Mouse (Mus musculus): ENCODE results near the gene Dram1. TPM values are rescaled to one million over a fixed set of nuclear protein-coding genes. Genes with fewer than 3 reads are reported as not detected.

Dram1 gene
- polyA plus RNA-seq, 1 experiment from 2014 or later, result 0.49 TPM

GRCm38 (mm10) chr10:88390096-88390790, 11.4 kb upstream of the Dram1 start:
- H3K9ac ChIP-seq (ENCODE audit: low read length), result no peak overlapping the region
- H3K27me3 ChIP-seq (ENCODE audit: control insufficient read depth, insufficient read depth, low read length), result no peaks in the 10 kb centered on the region
- DNase-seq (ENCODE audit: low spot score) (no peak), ATAC-seq (replicated peaks; ENCODE audit: low FRiP score) (no peak)
- no peaks in the 10 kb centered on the region for H3K36me3 ChIP-seq (ENCODE audit: control insufficient read depth, insufficient read depth, low read length)
- H3K27ac ChIP-seq (ENCODE audit: low read depth, low read length), result no peak overlapping the region
- no peaks in the 10 kb centered on the region for H3K9me3 ChIP-seq (ENCODE audit: control insufficient read depth, low read length)
- no peak overlapping the region for H3K4me2 ChIP-seq (ENCODE audit: low read depth, low read length, severe bottlenecking)
- H3K4me1 ChIP-seq (replicated peaks; ENCODE audit: control insufficient read depth, insufficient read depth, low read length), result no peaks in the 10 kb centered on the region
- H3K4me3 ChIP-seq (ENCODE audit: low read depth, low read length), result no peak overlapping the region
- 70% methylated on average over 10 of the region's 10 CpGs for WGBS

- Histone ChIP-seq H3K4me3 (ENCODE audit: low read depth, low read length) (no peak overlapping the region), H3K4me1 (replicated peaks; ENCODE audit: control insufficient read depth, insufficient read depth, low read length) (no peaks in the 10 kb centered on the region), H3K36me3 (ENCODE audit: control insufficient read depth, insufficient read depth, low read length) (no peaks in the 10 kb centered on the region), H3K27me3 (ENCODE audit: control insufficient read depth, insufficient read depth, low read length) (no peaks in the 10 kb centered on the region), H3K9ac (ENCODE audit: low read length) (no peak overlapping the region), H3K4me2 (ENCODE audit: low read depth, low read length, severe bottlenecking) (no peak overlapping the region), H3K27ac (ENCODE audit: low read depth, low read length) (no peak overlapping the region), H3K9me3 (ENCODE audit: control insufficient read depth, low read length) (no peaks in the 10 kb centered on the region)
- 72% methylated on average over 4 of the region's 4 CpGs for WGBS
- DNase-seq (ENCODE audit: low spot score) (no peak), ATAC-seq (replicated peaks; ENCODE audit: low FRiP score) (no peak)
Measured at GRCm38 (mm10) chr10:88389576-88389975, 10.7 kb upstream of the Dram1 start.

- Histone ChIP-seq H3K36me3 (ENCODE audit: control insufficient read depth, insufficient read depth, low read length) (no peaks in the 10 kb centered on the region), H3K4me1 (replicated peaks; ENCODE audit: control insufficient read depth, insufficient read depth, low read length) (no peaks in the 10 kb centered on the region), H3K27ac (ENCODE audit: low read depth, low read length) (no peak overlapping the region), H3K4me3 (ENCODE audit: low read depth, low read length) (no peak overlapping the region), H3K4me2 (ENCODE audit: low read depth, low read length, severe bottlenecking) (no peak overlapping the region), H3K9me3 (ENCODE audit: control insufficient read depth, low read length) (no peaks in the 10 kb centered on the region), H3K27me3 (ENCODE audit: control insufficient read depth, insufficient read depth, low read length) (no peaks in the 10 kb centered on the region), H3K9ac (ENCODE audit: low read length) (no peak overlapping the region)
- DNase-seq (ENCODE audit: low spot score) (no peak), ATAC-seq (replicated peaks; ENCODE audit: low FRiP score) (no peak)
- WGBS, result 78% methylated on average over 6 of the region's 6 CpGs
Measured at GRCm38 (mm10) chr10:88386251-88386650, 7.4 kb upstream of the Dram1 start.

- no peak overlapping the region for H3K4me2 ChIP-seq (ENCODE audit: low read depth, low read length, severe bottlenecking)
- no peaks in the 10 kb centered on the region for H3K9me3 ChIP-seq (ENCODE audit: control insufficient read depth, low read length)
- H3K4me1 ChIP-seq (replicated peaks; ENCODE audit: control insufficient read depth, insufficient read depth, low read length), result no peaks in the 10 kb centered on the region
- DNase-seq (ENCODE audit: low spot score), result no peak
- H3K36me3 ChIP-seq (ENCODE audit: control insufficient read depth, insufficient read depth, low read length), result no peaks in the 10 kb centered on the region
- no peak for ATAC-seq (replicated peaks; ENCODE audit: low FRiP score)
- H3K27me3 ChIP-seq (ENCODE audit: control insufficient read depth, insufficient read depth, low read length), result no peaks in the 10 kb centered on the region
- WGBS, result 76% methylated on average over 6 of the region's 6 CpGs
- H3K9ac ChIP-seq (ENCODE audit: low read length), result no peak overlapping the region
- H3K27ac ChIP-seq (ENCODE audit: low read depth, low read length), result no peak overlapping the region
- H3K4me3 ChIP-seq (ENCODE audit: low read depth, low read length), result no peak overlapping the region
Measured at GRCm38 (mm10) chr10:88385758-88386157, 6.9 kb upstream of the Dram1 start.

- no peak overlapping the region for H3K4me3 ChIP-seq (ENCODE audit: low read depth, low read length)
- WGBS, result 96% methylated on average over 11 of the region's 11 CpGs
- H3K9me3 ChIP-seq (ENCODE audit: control insufficient read depth, low read length), result no peaks in the 10 kb centered on the region
- H3K36me3 ChIP-seq (ENCODE audit: control insufficient read depth, insufficient read depth, low read length), result no peaks in the 10 kb centered on the region
- ATAC-seq (replicated peaks; ENCODE audit: low FRiP score) (no peak), DNase-seq (ENCODE audit: low spot score) (no peak)
- H3K4me2 ChIP-seq (ENCODE audit: low read depth, low read length, severe bottlenecking), result no peak overlapping the region
- no peak overlapping the region for H3K27ac ChIP-seq (ENCODE audit: low read depth, low read length)
- H3K4me1 ChIP-seq (replicated peaks; ENCODE audit: control insufficient read depth, insufficient read depth, low read length), result no peaks in the 10 kb centered on the region
- no peak overlapping the region for H3K9ac ChIP-seq (ENCODE audit: low read length)
- no peaks in the 10 kb centered on the region for H3K27me3 ChIP-seq (ENCODE audit: control insufficient read depth, insufficient read depth, low read length)
Measured at GRCm38 (mm10) chr10:88385290-88385689, 6.4 kb upstream of the Dram1 start.

GRCm38 (mm10) chr10:88384081-88384480, 5.2 kb upstream of the Dram1 start:
- Histone ChIP-seq H3K4me2 (ENCODE audit: low read depth, low read length, severe bottlenecking) (no peak overlapping the region), H3K27ac (ENCODE audit: low read depth, low read length) (no peak overlapping the region), H3K4me1 (replicated peaks; ENCODE audit: control insufficient read depth, insufficient read depth, low read length) (no peaks in the 10 kb centered on the region), H3K27me3 (ENCODE audit: control insufficient read depth, insufficient read depth, low read length) (no peaks in the 10 kb centered on the region), H3K36me3 (ENCODE audit: control insufficient read depth, insufficient read depth, low read length) (no peaks in the 10 kb centered on the region), H3K9me3 (ENCODE audit: control insufficient read depth, low read length) (no peaks in the 10 kb centered on the region), H3K9ac (ENCODE audit: low read length) (no peak overlapping the region), H3K4me3 (ENCODE audit: low read depth, low read length) (no peak overlapping the region)
- ATAC-seq (replicated peaks; ENCODE audit: low FRiP score), result no peak
- 74% methylated on average over 5 of the region's 5 CpGs for WGBS
- no peak for DNase-seq (ENCODE audit: low spot score)

- Histone ChIP-seq H3K4me3 (ENCODE audit: low read depth, low read length) (no peak overlapping the region), H3K27ac (ENCODE audit: low read depth, low read length) (no peak overlapping the region), H3K27me3 (ENCODE audit: control insufficient read depth, insufficient read depth, low read length) (no peaks in the 10 kb centered on the region), H3K4me2 (ENCODE audit: low read depth, low read length, severe bottlenecking) (no peak overlapping the region), H3K9me3 (ENCODE audit: control insufficient read depth, low read length) (no peaks in the 10 kb centered on the region), H3K9ac (ENCODE audit: low read length) (no peak overlapping the region), H3K4me1 (replicated peaks; ENCODE audit: control insufficient read depth, insufficient read depth, low read length) (no peaks in the 10 kb centered on the region), H3K36me3 (ENCODE audit: control insufficient read depth, insufficient read depth, low read length) (no peaks in the 10 kb centered on the region)
- WGBS, result 72% methylated on average over 4 of the region's 4 CpGs
- ATAC-seq (replicated peaks; ENCODE audit: low FRiP score) (no peak), DNase-seq (ENCODE audit: low spot score) (no peak)
Measured at GRCm38 (mm10) chr10:88383479-88383878, 4.6 kb upstream of the Dram1 start.

GRCm38 (mm10) chr10:88382009-88382408, 3.1 kb upstream of the Dram1 start:
- no peaks in the 10 kb centered on the region for H3K9me3 ChIP-seq (ENCODE audit: control insufficient read depth, low read length)
- no peak overlapping the region for H3K27ac ChIP-seq (ENCODE audit: low read depth, low read length)
- ATAC-seq (replicated peaks; ENCODE audit: low FRiP score), result no peak
- WGBS, result 82% methylated on average over 6 of the region's 6 CpGs
- no peaks in the 10 kb centered on the region for H3K4me1 ChIP-seq (replicated peaks; ENCODE audit: control insufficient read depth, insufficient read depth, low read length)
- H3K36me3 ChIP-seq (ENCODE audit: control insufficient read depth, insufficient read depth, low read length), result no peaks in the 10 kb centered on the region
- H3K27me3 ChIP-seq (ENCODE audit: control insufficient read depth, insufficient read depth, low read length), result no peaks in the 10 kb centered on the region
- H3K9ac ChIP-seq (ENCODE audit: low read length), result no peak overlapping the region
- no peak overlapping the region for H3K4me2 ChIP-seq (ENCODE audit: low read depth, low read length, severe bottlenecking)
- H3K4me3 ChIP-seq (ENCODE audit: low read depth, low read length), result no peak overlapping the region
- no peak for DNase-seq (ENCODE audit: low spot score)

GRCm38 (mm10) chr10:88381286-88381685, 2.4 kb upstream of the Dram1 start:
- H3K27me3 ChIP-seq (ENCODE audit: control insufficient read depth, insufficient read depth, low read length), result no peaks in the 10 kb centered on the region
- no peaks in the 10 kb centered on the region for H3K9me3 ChIP-seq (ENCODE audit: control insufficient read depth, low read length)
- no peak for DNase-seq (ENCODE audit: low spot score)
- no peaks in the 10 kb centered on the region for H3K4me1 ChIP-seq (replicated peaks; ENCODE audit: control insufficient read depth, insufficient read depth, low read length)
- no peak overlapping the region for H3K4me3 ChIP-seq (ENCODE audit: low read depth, low read length)
- 83% methylated on average over 4 of the region's 4 CpGs for WGBS
- no peak for ATAC-seq (replicated peaks; ENCODE audit: low FRiP score)
- H3K36me3 ChIP-seq (ENCODE audit: control insufficient read depth, insufficient read depth, low read length), result no peaks in the 10 kb centered on the region
- H3K27ac ChIP-seq (ENCODE audit: low read depth, low read length), result no peak overlapping the region
- H3K4me2 ChIP-seq (ENCODE audit: low read depth, low read length, severe bottlenecking), result no peak overlapping the region
- H3K9ac ChIP-seq (ENCODE audit: low read length), result no peak overlapping the region
